Mouse (Mus musculus): ENCODE data around the gene Rab5c. TPM values are rescaled to one million over a fixed set of nuclear protein-coding genes. Genes with fewer than 3 reads are reported as not detected.

Rab5c gene
- 121 and 144 TPM in 2 replicates for total RNA-seq (2012; rRNA removed)
- total RNA-seq (2014; rRNA removed): 135 and 150 TPM in 2 replicates
- polyA plus RNA-seq (2012; ENCODE audit: insufficient read length, low read depth): 144 and 156 TPM in 2 replicates

GRCm38 (mm10) chr11:100738066-100738604 lies at the start of gene Rab5c:
Gene Rab5c, minus strand, starts transcription at chr11:100738215.
- Histone ChIP-seq H3K27me3 (replicated peaks) (no peaks in the 10 kb centered on the region), H3K79me2 (replicated peaks; ENCODE audit: control insufficient read depth, extremely low read depth, insufficient read depth, poor library complexity, severe bottlenecking) (peaks cover 47% of the 10 kb centered on the region), H3K9me3 (replicated peaks; ENCODE audit: low read length) (no peaks in the 10 kb centered on the region), H3K4me1 (ENCODE audit: control insufficient read depth in 1 of 2, insufficient read depth in 2 of 2) (peaks cover 5 to 35% of the 10 kb centered on the region in 2 experiments), H3K4me3 (replicated peaks in 1 of 3; ENCODE audit: low read depth in 2 of 3, low read length in 2 of 3, poor library complexity in 1 of 3) (peak within 1 kb of the TSS; percentile 75 to 100 (median 84)), H3K27ac (ENCODE audit: insufficient read depth, low read depth) (peak within 1 kb of the TSS; percentile 19; the same call in 1 of the 2 replicates), H3K36me3 (replicated peaks in 1 of 2; ENCODE audit: control insufficient read depth in 1 of 2, insufficient read depth in 1 of 2, low read length in 1 of 2) (peaks cover 1 to 38% of the 10 kb centered on the region in 2 experiments), H3K4me2 (ENCODE audit: insufficient read depth, low read depth, poor library complexity, severe bottlenecking) (peak within 1 kb of the TSS; percentile 97), H3K9ac (ENCODE audit: insufficient read depth, low read depth) (peak within 1 kb of the TSS; percentile 95)
- TF ChIP-seq CHD2 (IDR thresholded peaks at IDR 0.05; ENCODE audit: low read length) (peak; percentile 100), USF2 (conservative IDR thresholded peaks at IDR 0.05; ENCODE audit: low read depth, low read length) (no peak), POLR2A (IDR thresholded peaks at IDR 0.05; ENCODE audit: low read depth, low read length) (peak; percentile 95), CHD1 (IDR thresholded peaks at IDR 0.05; ENCODE audit: low read depth, low read length) (no peak), MAX (IDR thresholded peaks at IDR 0.05; ENCODE audit: low read length) (no peak), ELF1 (IDR thresholded peaks at IDR 0.05; ENCODE audit: low read depth, low read length) (peak; percentile 99), MYC (IDR thresholded peaks at IDR 0.05; ENCODE audit: low read depth, low read length) (0 out of 2 replicates have a peak, but pooled peaks have one; percentile 63), CTCF (conservative IDR thresholded peaks at IDR 0.05 in 1 of 2, IDR thresholded peaks at IDR 0.05 in 1 of 2; ENCODE audit: low read depth in 2 of 2, low read length in 2 of 2) (no peak), MAFK (IDR thresholded peaks at IDR 0.05; ENCODE audit: insufficient replicate concordance, low read length) (no peak), ZMIZ1 (IDR thresholded peaks at IDR 0.05; ENCODE audit: low read depth, low read length) (peak; percentile 80; the same call in 1 of the 2 replicates), MEF2A (IDR thresholded peaks at IDR 0.05; ENCODE audit: borderline replicate concordance, low read depth, low read length) (no peak), SIN3A (IDR thresholded peaks at IDR 0.05; ENCODE audit: low read length) (peak; percentile 58), IRF4 (IDR thresholded peaks at IDR 0.05; ENCODE audit: low read depth, low read length) (peak; percentile 55), POLR2AphosphoS2 (IDR thresholded peaks at IDR 0.05; ENCODE audit: low read depth, low read length) (peak; percentile 74; the same call in 1 of the 2 replicates), SMC3 (IDR thresholded peaks at IDR 0.05; ENCODE audit: low read depth, low read length) (peak; percentile 8; the same call in 1 of the 2 replicates), HCFC1 (IDR thresholded peaks at IDR 0.05; ENCODE audit: low read depth, low read length) (peak; percentile 99), NRF1 (IDR thresholded peaks at IDR 0.05; ENCODE audit: low read depth, low read length) (peak; percentile 65), ZNF384 (IDR thresholded peaks at IDR 0.05; ENCODE audit: low read depth, low read length) (no peak), MAZ (IDR thresholded peaks at IDR 0.05; ENCODE audit: low read depth, low read length) (peak; percentile 93), KAT2A (IDR thresholded peaks at IDR 0.05; ENCODE audit: insufficient replicate concordance, low read length) (peak; percentile 99), TBP (conservative IDR thresholded peaks at IDR 0.05; ENCODE audit: low read depth, low read length) (peak; percentile 70; the same call in 1 of the 2 replicates), MXI1 (IDR thresholded peaks at IDR 0.05; ENCODE audit: low read depth, low read length) (peak; percentile 85), TCF12 (IDR thresholded peaks at IDR 0.05; ENCODE audit: low read depth, low read length) (peak; percentile 81; the same call in 1 of the 2 replicates), JUND (conservative IDR thresholded peaks at IDR 0.05; ENCODE audit: low read depth, low read length) (no peak), ETS1 (conservative IDR thresholded peaks at IDR 0.05; ENCODE audit: low read depth, low read length) (no peak), BHLHE40 (IDR thresholded peaks at IDR 0.05; ENCODE audit: low read depth, low read length) (no peak), E2F4 (IDR thresholded peaks at IDR 0.05; ENCODE audit: insufficient replicate concordance, low read depth, low read length) (peak; percentile 96), RAD21 (IDR thresholded peaks at IDR 0.05; ENCODE audit: low read depth, low read length) (no peak), ZC3H11A (IDR thresholded peaks at IDR 0.05; ENCODE audit: low read depth, low read length) (no peak), GABPA (IDR thresholded peaks at IDR 0.05; ENCODE audit: insufficient replicate concordance, low read depth, low read length) (peak; percentile 83; the same call in 1 of the 2 replicates), NELFE (IDR thresholded peaks at IDR 0.05; ENCODE audit: low read depth, low read length) (peak; percentile 80), RCOR1 (conservative IDR thresholded peaks at IDR 0.05; ENCODE audit: low read depth, low read length) (no peak), UBTF (IDR thresholded peaks at IDR 0.05; ENCODE audit: low read depth, low read length) (peak; percentile 65; the same call in 1 of the 2 replicates)
- in situ Hi-C loops (cut with MboI; ENCODE audit: low pct_ligation_motif_present, low pct_unique_long_range_greater_than_20kb, low sequenced_read_pairs) (no loop called here), dilution Hi-C loops (cut with MboI; ENCODE audit: extremely low pct_ligation_motif_present, extremely low pct_unique_long_range_greater_than_20kb, low sequenced_read_pairs) (no loop called here)
- peak; percentile 100 for DNase-seq (ENCODE audit: extremely low read depth)
